Mouse (Mus musculus) liver (tissue): Measurements from ENCODE around the gene Cemip.
A peak's percentile ranks its signal among the peaks of the same experiment; 100 is the strongest.

Source experiments
- DNase-seq: peaks from one replicate; pipeline ENCODE4 v3.0.0-alpha.2; 2020; ENCODE audit warnings: mixed read lengths

The Cemip gene

DNA sequence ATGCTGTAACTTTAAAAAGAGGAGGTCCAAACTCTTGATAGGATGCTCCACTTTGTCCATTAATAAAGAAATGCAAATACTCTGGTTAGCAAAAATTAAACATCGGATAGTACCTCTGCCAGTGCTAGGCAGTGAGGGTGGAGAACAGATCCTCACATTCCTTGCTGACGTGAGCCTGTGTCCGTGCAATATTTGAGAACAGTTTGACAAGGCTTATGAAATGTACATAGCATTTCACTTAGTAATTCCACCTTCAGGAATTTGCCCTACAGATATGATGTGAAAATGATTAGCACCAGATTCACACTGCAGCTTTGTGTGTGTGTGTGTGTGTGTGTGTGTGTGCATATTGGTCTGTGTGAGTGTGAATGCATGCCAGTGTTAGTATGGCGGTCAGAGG, 4.5 kb upstream of the Cemip start:
- no peak for DNase-seq

DNA sequence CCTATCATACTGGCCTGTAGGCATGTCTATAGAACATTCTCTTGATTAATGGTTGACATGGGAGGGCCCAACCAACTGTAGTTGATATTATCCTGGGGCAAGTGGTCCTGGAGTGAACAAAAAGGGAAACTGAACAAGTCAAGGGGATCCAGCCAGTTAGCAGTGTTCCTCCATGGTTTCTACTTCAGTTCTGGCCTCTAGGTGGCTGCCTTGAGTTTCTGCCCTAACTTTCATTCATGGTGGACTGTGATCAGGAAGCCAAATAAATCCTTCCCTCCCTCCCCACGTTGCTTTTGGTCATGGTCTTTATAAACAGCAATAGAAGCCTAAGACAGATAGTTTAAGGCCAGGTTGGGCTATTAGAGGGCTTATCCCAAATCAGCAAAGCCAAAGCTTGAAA, 3.5 kb upstream of the Cemip start:
- no peak for DNase-seq

DNA sequence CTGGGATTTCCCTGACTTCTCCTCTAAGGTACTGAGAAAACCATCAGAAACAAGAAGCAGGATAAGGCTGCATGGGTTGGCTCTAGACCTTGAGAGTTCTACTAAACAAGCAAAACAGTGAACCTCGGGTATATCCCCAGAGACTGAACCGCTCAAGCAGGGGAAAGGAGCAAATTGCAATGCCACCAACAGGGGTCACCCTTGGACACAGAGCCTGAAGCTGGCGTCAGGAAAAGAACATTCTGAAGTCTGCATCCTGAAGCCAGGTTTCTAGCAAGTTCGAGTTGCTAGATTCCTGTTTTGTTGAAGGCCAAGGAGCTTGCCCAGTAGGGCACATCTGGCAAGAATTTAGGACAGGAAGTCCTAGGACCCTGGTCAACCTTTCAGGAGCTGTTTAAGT, 2.7 kb upstream of the Cemip start:
- DNase-seq, result peak; percentile 62

DNA sequence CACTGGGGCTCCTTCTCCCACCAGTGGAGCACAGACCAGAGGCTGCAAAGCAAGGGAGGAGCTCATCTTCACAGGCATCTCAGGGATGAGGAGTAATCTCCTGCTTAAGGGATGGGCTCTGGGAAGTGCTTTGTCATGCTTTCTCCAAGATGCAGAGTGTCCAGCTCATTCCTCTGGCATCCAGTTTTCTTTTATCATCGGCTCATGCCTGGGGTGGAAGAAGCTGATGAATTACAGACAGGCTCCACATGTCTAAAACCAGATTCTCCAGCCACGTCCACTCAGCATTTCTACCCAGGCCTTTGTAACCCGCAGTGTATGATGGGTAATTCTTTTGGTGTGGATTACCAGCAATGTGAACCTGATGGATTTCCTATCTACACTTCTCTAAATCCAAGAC, 1.9 kb upstream of the Cemip start:
- no peak for DNase-seq

DNA sequence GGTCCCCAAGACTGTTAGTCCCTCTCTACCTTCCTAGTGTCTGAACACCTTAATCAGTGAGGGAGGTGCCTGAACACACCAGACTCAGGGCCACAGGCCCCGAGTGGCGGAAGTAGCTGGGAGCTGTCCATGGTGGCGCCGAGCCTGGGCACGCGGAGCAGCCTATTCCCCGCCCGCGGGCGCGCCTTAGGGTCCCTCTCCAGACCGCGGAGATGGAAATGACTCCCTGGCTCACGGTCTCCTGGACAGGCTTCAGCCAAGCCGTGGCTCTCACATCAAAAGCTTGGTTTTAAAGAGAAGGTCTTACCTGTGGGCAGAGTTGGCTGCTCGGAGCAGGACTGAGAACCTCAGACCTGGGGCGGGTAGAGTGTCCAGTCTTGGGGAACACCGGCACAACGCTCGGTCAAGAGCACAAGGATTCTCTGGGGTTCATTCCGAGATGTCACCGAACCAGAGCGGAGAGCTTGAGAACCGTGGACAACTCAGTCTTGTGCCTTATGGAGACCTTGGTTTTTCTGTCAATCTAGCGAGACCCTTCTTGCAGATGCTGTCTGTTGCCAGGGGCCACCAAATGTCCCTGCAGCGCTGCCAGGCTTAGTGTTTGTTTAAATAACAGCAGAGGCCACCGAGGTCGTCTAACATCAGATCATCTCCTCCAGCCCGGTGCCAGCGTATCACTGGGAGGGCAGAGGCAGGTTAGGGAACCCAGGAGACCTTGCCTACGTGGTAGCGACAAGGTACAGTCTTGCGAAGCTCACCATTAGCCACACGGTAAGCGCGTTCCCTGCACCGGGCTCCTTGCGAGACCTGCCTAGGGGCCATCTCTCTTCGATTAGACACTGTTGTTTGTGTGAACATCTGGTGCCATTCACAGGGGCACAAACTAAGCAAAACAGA, 1.0 kb downstream of the Cemip start:
- peak; percentile 60 for DNase-seq

DNA sequence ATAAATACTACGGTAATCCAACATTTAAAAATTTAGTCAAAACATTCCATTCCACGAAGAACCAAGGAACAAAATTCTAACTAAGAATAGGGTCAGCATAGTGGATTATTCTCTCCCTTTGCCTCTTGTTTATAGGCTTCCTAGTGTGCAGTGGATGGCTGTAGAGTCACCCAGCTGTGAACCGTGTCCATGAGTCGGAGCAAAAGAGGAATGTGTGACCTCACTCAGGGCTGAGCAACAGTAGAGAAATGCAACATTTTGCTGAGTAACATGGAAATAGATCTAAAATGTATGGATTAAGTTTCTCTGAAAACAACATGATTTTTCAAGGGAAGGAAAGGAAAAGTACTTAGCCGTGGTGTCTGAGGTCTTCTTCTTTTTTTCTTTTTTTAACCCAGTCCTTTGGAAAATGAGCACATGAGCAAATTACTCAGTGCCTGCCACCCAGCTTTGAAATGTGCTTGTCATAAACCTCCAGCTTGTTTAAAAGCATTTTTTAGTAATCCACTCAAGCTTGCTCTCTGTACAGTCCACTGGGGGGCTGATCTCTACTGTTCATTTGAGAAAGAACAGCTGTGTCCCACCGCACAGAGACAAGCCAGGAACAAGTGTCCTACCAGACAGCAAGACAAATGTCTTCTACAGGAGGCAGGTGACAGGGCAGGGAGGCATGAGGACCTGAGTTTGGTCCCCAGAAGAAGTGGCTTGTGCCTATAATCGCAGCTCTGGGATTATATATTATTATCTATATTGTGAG, 8.9 kb downstream of the Cemip start:
- no peak for DNase-seq

DNA sequence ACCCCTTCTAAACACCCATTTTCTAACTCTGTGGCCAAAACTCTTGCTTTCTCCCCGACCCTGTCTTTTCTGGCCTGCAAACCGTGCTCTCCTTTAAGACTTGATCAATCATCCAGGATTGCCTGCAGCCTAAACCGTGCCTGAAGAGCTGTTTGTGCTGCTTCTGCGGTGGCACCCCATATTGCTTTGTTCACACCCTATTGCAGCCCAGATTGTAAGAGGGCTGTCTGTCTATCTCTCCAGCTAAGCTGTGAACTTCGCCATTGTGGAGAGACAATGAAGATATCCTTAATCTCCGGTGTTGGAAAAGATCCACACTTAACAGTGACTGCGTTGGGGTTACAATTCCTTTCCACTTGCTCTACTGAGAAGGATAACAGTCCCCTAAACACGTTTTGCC, 12.0 kb downstream of the Cemip start:
- DNase-seq, result no peak

DNA sequence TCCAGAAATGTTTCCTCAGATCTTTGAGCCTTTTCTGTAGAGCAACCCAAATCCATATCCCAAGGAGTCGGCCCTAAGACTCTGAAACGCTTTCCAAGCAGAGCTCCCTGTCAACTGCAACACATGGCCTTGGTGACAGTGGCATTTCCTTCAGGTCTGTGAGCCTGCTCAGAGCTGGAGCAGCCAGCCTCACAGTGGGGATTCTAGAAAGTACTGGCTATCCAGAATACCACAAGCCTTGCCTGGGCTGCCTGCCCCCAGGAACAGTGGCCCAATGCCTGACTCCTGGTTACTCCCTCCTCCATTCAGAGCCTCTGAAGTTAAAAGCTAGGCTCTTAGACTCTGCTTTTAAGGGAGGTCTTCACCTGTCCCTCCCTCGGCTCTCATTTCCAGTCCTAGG, 12.4 kb downstream of the Cemip start:
- DNase-seq, result no peak

DNA sequence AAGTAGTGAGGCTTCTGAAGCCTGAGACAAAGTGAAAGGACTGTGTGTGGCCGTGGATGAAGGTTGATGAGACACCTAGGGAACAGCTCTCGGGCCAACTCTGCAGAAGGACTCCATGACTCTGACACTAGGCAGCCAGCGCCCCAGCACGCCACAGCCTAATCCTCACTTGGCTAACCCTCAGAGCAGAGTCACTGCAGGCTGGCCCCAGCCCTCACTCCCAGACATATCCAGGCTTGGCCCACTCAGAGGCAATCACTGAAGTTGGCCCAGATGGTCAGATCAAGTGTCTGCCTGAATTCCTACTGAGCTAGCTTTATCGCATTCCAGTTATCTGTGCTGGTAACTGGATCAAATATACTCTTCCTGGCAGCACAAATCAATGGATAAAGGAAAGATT, 17.4 kb downstream of the Cemip start:
- no peak for DNase-seq

DNA sequence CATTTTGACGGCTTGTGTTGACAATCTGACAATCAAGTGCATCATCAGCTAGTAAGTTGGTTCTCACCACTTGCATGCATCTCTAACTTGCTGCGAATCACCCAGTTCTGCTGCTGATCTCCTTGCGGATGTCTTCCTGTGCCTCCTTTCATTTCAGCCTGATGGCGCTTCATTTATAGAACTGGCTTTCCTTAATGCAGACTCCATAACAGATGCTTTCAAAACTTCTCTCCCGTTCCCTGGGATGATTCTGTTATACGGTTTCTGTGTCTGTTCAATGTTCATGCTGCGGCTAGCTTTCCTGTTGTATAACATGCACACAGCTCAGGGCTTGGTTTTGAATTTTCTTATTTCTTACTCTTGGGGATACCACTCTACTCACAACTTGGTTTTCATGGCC, 26.5 kb downstream of the Cemip start:
- no peak for DNase-seq

DNA sequence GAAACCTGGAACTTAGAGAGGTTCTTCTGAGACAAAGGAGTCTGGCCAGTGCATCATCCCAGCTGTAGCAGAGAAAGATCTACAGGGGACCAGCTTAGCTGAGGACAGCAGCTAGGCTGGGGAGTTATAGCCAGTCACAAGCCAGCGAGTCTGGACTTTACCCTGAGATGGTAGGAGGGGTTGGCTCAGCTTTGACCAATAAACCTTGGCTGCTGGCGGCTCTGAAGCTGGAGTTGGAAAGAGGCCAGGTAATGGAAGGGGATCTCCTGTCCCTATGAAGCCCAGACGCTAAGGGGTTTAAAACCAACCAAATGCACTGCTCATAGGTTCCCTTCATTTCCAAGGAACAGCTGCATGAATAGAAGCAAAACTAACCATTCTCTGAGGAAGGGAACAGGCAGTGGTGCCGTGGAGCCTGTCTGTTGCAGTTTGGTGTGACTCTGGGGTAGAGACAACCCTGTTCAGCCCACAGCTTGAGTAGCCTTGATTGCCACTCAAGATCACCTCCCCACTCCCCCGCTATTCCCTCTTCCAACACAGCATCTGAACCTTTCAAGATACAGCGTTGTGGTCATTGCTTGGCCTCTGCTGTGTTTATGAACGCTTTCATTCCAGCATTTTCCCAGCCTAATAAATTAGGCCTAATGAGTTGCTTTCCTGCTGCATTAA, 30.2 kb downstream of the Cemip start:
- peak; percentile 15 for DNase-seq

DNA sequence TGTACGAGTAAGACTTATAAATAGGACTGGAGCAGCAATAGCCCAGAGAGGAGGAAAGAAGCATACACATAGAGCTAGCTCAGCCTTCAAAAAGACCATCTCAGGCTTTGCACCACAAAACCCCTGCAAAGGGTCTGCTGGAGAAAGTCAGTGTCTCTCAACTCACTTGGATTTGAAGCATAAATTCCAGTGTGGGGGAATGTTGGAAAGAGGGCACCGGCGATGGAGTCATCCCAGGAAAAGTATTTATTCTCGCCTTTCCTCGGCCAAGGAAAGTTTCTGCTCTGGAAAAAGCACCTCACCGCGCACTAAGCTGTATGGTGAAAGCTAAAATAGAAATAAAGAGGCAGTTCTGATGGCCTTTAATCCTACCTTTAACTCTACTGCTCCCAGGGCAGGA, 32.4 kb downstream of the Cemip start:
- DNase-seq, result no peak

DNA sequence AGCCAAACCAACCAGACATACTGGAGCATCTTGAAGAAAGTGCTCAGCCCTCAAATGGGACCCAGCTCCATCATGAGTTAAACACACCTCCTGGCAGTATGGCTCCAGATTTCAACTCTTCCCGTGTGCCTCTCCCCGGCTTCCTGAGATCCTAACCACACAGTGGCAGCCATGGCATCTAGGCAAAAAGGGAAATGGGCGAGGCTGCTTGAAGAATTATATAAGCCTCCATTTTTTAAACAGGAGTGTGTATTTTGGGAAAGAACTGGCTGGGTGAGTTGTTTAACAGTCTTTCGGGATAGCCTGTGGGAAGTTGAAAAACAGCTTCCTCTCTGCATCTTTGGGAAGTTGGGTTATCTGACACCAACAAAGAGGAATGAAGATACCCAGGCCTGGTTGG, 34.9 kb downstream of the Cemip start:
- DNase-seq, result no peak

DNA sequence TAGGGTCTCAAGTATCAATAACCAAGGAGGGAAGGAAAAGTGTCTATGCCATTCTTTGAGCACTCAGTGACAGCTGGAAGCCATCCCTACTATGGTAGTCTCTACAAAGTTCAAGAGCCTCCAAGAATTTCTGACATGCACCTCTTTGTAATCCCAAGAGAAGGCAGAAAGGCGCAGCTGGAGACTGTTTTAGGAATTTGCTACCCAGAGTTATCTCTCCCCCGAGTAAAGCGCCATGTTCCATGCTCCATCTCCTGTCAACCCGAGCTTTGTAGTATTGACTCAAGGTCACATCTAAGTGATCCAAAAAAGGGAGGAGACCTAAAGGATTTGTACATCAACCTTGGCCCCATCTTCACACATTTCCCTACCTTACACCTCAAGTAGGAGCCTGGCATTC, 40.8 kb downstream of the Cemip start:
- no peak for DNase-seq

DNA sequence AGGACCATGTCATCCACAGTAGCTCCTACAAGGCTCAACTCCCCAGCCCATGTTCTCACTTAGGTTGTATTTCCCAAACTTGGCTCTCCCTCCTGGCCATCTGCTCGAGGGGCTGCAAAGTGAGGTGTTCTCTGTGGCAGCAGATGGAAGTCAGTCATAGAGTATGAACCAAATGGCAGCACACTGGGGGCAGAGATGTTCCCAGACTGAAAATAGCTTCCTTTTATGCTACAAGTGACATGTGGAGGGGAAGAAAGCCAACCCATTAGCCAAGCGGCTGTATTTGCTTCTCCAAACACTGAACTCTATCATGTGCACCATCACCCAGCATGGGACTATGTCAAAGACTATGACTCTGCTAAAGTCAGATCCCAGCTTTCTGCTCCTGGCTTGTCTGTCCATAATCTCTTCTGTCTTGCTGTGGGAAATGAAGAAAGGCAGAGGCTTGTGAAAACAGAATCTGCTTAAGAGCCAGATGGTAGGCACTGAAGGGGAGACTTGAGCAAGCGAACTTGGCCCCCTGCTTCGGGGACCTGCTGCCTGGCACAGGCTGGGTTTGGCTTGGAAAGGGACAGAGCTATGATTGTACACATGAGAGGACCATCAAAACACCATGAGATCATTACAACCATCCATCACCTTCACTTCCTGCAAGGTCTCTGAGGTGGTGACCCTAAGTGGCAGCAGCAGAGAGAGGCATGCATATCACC, 41.6 kb downstream of the Cemip start:
- DNase-seq, result no peak

DNA sequence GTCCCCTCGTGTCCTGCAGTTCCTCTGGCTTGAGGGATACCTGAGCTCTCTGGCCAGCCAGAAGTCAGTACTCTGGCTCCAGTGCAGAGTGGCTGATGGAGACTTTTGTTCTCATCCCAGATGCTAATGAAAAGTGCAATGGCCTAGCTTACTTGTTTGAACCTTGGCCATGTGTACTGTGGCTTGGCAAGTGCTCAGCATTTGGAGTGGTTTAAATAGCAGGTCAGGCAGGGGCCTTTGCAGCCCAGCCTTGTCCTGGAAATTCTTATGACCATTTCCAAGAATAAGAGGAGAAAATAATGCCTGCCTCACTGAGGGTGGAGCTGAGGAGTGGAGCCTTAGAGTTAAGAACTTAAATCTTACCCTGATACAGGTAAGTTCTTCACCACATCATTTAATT, 43.6 kb downstream of the Cemip start:
- DNase-seq, result no peak

DNA sequence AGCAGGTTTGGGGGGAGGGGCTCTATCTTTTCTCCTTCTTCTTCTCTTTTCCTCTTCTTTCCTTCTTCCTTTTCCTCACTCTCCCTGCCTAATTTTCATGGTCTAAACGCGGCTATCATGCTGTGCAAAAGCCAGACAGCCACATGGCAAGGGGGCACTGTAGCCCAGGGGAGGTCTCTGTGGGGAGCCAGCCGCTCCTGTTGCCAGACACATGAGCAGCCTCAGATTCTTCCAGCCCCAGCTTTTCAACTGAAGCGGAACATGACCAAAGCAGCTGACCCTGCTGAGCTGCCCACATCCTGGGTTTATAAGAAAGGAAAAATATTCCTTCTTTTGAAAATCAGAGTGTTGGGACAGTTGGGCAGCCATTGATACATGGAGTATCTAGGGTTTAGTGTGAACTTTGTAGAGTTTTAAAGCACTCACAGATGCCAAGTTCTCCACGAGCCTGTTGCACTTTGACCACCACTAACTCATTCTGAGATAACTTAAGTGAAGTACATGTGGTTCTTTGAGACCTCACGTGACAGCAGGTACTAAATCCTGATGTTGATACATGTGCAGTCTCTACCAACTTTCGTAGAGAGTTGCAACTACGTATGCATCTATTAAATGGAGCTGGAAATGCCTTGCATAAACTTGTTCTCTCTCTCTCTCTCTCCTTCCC, 46.3 kb downstream of the Cemip start:
- DNase-seq, result no peak

DNA sequence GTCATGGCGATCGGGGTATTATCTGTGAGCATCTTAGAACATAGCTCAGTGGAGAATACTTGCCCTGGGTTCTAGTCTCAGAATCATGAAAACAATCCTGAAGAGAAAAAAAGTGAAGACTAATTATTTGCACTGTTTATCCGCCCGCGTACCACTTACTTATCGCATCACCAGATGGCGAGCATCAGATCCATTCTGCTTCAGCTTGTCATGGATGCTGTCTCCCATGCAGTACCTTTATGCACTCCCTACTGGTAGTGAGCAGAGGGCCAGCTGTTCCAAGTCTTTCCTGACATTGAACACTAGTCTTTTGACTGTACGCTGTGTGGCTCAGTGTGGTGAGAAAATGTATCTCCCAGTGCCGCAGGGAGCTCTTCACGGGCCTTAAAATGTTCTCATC, 47.7 kb downstream of the Cemip start:
- DNase-seq, result no peak

DNA sequence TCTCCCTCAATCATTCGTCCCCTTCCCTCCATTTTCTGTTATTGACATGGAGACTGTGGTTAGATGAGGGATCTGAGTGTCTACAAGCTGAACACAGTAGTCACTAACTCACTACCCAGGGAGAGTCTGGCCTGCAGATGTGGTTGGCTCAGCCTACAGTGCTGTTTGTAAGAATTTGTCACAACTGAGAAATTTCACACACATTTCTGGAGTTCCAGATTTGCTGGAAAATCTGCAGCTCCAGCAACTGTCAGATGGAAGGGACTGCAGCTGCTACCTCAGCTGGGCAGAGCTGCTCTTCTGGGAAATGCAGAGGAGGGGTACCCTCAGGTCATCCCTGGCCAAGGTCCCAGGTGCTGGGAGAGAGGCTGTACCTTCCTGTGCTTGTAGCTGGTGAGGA, 53.5 kb downstream of the Cemip start:
- no peak for DNase-seq

DNA sequence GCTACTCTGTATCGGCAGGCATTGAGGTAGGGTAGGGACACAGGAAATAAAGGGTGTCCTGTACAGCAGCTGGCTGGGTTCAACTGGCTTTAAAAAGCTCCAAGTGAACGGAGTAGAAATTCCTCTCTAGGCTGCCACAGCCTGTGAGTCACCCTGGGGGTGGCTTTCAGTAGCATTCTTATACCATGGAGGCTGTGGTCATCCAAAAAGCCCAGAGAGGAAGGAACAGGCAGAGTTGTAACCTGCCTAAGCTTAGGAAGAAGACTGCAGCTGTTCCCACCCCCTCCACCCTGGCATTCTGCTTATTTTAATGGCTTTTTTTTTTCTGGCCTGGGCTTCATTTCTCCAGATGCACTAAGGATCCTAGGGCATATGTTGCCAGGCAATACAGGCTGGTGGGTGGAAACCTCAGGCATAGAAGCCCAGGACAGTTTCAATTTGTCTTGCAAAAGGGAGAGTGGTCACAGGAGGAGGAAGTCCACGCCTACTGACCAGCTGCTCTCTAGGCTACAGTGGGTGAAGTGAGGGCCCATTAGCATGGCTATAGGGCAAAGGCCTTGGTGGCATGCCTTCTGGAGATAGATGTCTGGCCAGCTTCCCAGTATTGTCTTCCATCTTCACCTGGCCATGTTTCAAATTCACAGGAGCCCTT, 57.1 kb downstream of the Cemip start:
- DNase-seq, result no peak

DNA sequence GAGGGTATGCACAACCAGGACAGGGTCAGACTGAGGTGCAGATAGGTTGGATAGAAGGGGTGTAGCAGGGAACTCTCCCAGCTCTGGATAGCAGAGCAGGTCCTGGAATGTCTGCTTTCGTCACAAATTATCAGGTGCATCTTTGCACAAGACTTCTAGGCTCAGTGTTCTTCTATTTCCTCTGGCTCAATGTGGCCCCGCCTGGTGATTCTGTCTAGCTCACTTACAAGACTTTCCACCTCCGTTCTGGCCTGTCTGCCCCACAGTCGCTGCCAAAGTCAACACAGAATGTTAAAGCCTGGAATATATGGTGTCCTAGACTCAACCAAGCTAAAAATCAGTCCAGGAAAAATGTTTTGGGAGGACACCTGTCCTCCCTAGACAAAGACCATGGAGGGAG, 57.9 kb downstream of the Cemip start:
- DNase-seq, result no peak

DNA sequence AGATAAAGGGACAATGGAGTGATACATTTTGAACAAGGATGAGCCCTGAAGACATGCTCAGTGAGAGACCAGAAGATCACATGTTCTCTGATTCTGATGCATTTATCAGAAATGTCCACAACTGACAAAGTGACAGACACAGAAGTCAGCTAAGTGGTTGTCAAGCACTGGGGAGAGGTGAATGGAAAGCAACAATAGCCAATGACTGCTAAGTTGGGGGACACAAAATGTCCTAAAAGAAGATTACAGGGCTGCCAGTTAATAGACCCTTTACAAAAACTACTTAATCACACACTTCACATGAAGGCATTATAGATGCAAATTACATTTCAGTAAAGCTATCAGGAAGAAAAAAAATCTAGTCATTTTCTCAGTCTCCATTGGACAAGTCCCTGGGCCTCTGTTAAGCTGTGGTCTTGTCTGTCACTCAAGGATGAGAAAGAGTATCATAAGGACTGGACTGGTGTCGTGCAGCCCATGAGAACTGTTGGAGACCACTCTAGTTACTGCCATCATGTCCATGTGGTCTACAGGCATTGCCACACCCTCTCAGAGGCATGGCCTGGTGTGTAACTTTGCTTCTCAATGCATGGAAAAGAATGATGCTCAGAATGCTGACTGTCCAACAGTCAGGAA, 59.2 kb downstream of the Cemip start:
- DNase-seq, result no peak
